Mouse (Mus musculus) CD4-positive helper T cell, adult 2 months (primary cell): ENCODE results near the gene Gm9837.
"Not testable (repeated sequence)": the region's sequence is repeated elsewhere in the genome, so short reads cannot be mapped to it uniquely, and the experiment has no call there.

ENCODE experiments used
- DNase-seq: peaks from one replicate; pipeline ENCODE4 v3.0.0-alpha.2; 2012; ENCODE audit warnings: low read depth, missing footprints, low spot score

The Gm9837 gene

GRCm38 (mm10) chr11:53456474-53457371 lies 13.6 kb downstream of the Gm9837 start, which contains the start of the genes Gm10447 and Shroom1:
Gene Gm10447 (minus strand): TSS chr11:53457110.
Gene Shroom1 (plus strand): TSS chr11:53457205.
- DNase-seq, result no peak

DNA sequence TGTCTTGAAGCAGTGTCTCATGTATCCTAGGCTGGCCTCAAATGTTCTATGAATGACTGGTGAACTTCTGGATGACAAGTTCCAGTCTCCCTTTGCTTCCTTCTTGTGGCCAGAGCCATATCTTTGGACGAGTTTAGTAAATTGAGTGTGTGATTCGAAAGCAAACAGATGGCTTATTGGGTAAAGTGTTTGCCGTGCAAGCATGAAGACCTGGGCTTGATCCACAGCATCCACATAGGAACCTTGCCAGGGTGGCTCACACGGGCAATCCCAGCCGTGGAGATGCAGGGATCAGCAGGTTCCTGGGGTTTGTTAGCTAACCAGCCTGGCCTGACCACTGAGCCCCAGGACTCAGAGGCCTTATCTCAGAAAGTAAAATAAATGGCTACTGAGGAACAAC lies 17.2 kb downstream of the Gm9837 start:
- DNase-seq, result no peak

- DNase-seq, result no peak
These were observed 17.9 kb downstream of the Gm9837 start for GRCm38 (mm10) chr11:53452396-53452795.

GRCm38 (mm10) chr11:53451361-53451760 lies 18.9 kb downstream of the Gm9837 start:
- DNase-seq, result no peak

GRCm38 (mm10) chr11:53450070-53450705 lies 20.1 kb downstream of the Gm9837 start:
- peak; percentile 53 for DNase-seq

DNA sequence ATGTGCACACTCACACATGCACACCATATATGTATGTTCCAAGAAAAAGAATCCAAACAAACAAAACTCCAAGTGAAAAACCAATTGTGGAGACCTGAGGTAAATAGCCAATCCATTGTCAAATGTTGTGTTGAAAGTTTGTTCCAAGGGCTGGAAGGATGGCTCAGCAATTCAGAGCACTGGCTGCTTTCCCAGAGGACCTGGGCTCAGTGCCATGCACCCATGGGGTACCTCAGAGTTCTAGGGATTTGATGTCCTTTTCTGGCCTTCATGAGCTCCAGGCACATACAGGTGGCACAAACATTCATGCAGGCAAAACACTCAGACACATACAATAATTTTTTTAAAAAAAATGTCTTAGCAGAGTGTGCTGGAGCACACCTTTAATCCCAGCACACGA lies 21.8 kb downstream of the Gm9837 start:
- DNase-seq, result no peak

GRCm38 (mm10) chr11:53447996-53448395 lies 22.3 kb downstream of the Gm9837 start:
- DNase-seq, result no peak

- DNase-seq, result no peak
These were observed 24.1 kb downstream of the Gm9837 start for GRCm38 (mm10) chr11:53446183-53446582.

DNA sequence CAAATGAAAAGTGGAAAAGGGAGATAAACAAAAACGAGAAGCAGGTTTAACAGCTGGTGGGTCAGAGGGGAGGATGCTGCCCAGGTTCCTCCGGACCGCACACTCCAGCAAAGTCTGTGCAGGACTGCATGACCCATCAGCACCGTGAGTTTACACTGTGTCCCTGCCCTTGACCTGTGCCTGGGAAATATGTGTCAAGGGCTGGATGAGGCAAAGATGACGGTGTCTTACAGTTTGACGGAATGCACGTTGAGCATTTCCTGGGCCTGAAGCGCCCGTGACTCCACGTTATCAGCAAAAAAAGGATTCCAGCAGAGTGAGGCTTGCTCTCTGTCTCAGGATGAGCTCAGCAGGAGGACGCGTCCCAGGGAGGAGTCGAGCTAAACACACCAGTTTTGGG lies 24.7 kb downstream of the Gm9837 start:
- no peak for DNase-seq

DNA sequence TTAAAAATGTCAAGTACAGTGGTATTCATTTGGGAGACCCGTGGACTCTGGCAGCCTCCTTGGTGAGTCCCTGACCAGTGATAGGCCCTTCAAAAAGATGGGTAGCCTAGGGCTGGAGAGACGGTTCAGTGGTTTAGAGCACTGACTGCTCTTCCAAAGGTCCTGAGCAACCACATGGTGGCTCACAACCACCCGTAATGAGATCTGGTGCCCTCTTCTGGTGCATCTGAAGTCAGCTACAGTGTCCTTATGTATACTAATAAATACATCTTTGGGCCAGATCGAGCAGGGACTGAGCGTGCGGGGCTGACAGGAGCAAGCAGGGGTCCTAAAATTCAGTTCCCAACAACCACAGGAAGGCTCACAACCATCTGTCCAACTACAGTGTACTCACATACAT lies 26.4 kb downstream of the Gm9837 start:
- peak; percentile 51 for DNase-seq

GRCm38 (mm10) chr11:53441921-53442320 lies 28.4 kb downstream of the Gm9837 start:
- DNase-seq, result peak; percentile 60

DNA sequence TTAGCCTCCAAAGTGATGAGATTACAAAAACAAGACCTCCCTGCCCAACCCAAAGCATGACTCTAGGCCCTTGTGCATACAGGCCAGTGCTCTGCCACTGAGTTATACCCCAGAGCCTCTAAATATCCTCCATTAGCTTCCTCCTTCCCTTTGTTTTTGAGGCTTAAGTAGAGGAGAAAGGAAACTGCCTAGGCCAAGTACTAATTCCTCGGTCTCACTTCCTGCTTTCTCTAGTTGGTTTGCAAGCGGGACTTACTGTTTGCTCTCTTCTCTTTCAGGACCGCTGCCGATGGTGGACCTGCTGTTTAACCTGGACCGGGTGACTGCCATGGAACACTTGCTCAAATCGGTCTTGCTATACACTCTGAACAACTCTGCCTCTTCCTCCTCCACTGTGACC lies 33.9 kb downstream of the Gm9837 start:
- no peak for DNase-seq

GRCm38 (mm10) chr11:53435504-53435903 lies 34.8 kb downstream of the Gm9837 start:
- DNase-seq, result no peak

DNA sequence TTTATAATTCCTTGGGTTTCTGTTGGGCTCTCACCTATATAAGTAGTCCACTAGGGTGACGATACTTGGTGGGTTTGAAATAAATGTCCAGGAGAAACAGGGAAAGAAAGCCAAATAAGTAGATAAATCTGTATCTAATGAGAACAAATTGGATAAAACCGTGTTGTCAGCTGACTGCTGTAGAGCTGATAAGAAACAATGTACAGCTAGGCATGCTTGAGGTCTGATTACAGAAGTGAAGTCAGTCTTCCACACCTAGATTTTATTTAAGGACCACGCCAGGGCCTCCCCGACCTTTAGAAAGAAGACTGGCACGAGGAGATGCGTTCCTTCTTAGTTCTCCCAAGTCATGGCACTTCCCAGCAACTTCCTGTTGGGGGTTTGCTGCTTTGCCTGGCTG lies 37.2 kb downstream of the Gm9837 start:
- no peak for DNase-seq

GRCm38 (mm10) chr11:53431347-53432056 lies 38.8 kb downstream of the Gm9837 start:
- DNase-seq, result no peak

- DNase-seq, result peak; percentile 100
These were observed 39.5 kb downstream of the Gm9837 start, which contains the start of the genes Uqcrq and Gdf9 for GRCm38 (mm10) chr11:53430670-53431346. Gene Uqcrq (minus strand): TSS chr11:53430831. Gene Gdf9 (plus strand): TSS chr11:53431023.

- DNase-seq, result no peak
These were observed 40.0 kb downstream of the Gm9837 start for GRCm38 (mm10) chr11:53430300-53430669.

- no peak for DNase-seq
These were observed 41.1 kb downstream of the Gm9837 start for GRCm38 (mm10) chr11:53429182-53429581.

GRCm38 (mm10) chr11:53428716-53429057 lies 41.6 kb downstream of the Gm9837 start:
- no peak for DNase-seq

- no peak for DNase-seq
These were observed 42.1 kb downstream of the Gm9837 start for GRCm38 (mm10) chr11:53427993-53428715.

- not testable (repeated sequence) for DNase-seq
These were observed 43.4 kb downstream of the Gm9837 start for GRCm38 (mm10) chr11:53426914-53427313.
